Mouse (Mus musculus): ENCODE measurements around the gene Sept9. TPM values are rescaled to one million over a fixed set of nuclear protein-coding genes. Genes with fewer than 3 reads are reported as not detected.

Sept9 gene
- polyA plus RNA-seq, 1 experiment, result 13.3 TPM

DNA sequence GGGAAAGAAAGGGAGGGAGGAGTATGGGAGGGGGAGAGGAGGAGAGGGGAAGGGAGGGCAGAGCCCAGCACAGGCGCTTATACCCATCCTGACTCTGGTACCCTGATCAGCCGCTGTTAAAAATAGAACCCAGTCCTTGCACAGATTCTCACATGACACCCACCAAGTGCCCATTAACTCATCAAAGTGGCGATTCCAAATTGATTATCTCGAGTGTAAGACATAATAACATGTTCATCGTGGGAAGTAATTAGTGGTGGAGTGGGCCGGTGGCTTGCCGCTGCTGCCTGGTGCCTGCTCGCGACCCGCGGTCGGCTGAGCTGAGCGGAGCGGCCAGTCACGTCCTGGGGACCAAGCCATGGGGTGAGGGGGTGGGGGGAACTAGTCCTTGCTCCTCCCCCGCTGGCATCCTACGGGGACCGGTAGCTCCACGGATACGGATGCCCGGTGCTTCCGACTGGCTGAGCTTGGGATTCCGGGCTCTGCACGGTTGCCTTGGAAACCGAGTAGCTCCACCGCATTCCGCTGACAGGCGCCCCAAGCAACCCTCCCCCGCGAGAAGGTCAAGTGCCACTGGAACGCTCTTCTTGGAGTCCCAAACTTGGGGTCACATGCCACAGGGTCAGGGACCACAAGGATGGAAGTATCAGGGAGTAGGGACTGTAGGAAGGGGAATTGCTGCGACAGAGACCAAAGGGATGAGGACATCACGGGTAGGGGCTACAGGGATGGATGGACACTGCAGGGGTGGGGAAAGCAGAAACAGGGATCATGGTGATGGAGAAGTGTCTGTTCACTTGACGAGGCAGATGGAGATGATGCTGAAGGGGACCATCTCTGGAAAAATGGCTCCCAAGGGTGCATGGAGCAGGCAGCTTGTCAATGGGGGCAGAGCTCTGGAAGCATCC, 195.0 kb downstream of the Sept9 start:
- peaks cover 8% of the 10 kb centered on the region; the same call in 1 of the 2 replicates for H3K4me1 ChIP-seq (ENCODE audit: control insufficient read depth, insufficient read depth, low read length)
- peak overlapping the region; percentile 50 for H3K4me3 ChIP-seq (replicated peaks; ENCODE audit: insufficient read depth, low read depth, low read length)
- WGBS, result 4% methylated on average over 34 of the region's 34 CpGs
- no peak overlapping the region for H3K27ac ChIP-seq (ENCODE audit: insufficient read depth, low read length)
- H3K27me3 ChIP-seq (ENCODE audit: control insufficient read depth, insufficient read depth, low read length), result no peaks in the 10 kb centered on the region
- DNase-seq, result peak; percentile 54 to 65
- no peak for TF ChIP-seq CTCF (IDR thresholded peaks at IDR 0.05; ENCODE audit: borderline replicate concordance, insufficient read depth, low read depth, low read length)
- TF ChIP-seq POLR2A (IDR thresholded peaks at IDR 0.05; ENCODE audit: borderline replicate concordance, insufficient read depth, low read length), result no peak

DNA sequence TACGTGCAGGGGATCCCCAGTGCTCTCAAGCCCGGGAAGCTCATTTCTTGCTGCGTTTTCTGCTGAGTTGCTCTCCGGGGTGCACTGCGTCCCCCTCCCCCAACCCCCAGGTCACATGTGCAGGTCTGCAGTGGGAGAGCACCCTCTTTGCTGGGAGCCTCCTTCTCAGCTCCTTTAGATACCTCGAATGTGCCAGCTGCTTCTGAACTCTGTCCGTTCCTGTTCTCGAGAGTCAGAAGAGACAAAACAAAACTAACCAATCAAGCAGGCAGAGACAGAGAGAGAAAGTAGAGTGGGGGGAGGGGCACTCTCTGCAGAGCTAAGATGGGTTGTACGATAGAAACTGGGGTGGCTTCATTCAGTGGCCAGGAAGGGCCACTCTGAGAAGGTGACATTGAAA, 195.8 kb downstream of the Sept9 start:
- 50% methylated on average over 9 of the region's 9 CpGs for WGBS
- Histone ChIP-seq H3K4me1 (ENCODE audit: control insufficient read depth, insufficient read depth, low read length) (peaks cover 6% of the 10 kb centered on the region; the same call in 1 of the 2 replicates), H3K27me3 (ENCODE audit: control insufficient read depth, insufficient read depth, low read length) (no peaks in the 10 kb centered on the region), H3K4me3 (replicated peaks; ENCODE audit: insufficient read depth, low read depth, low read length) (no peak overlapping the region), H3K27ac (ENCODE audit: insufficient read depth, low read length) (no peak overlapping the region)
- no peak for DNase-seq
- no peak for TF ChIP-seq CTCF (IDR thresholded peaks at IDR 0.05; ENCODE audit: borderline replicate concordance, insufficient read depth, low read depth, low read length)
- TF ChIP-seq POLR2A (IDR thresholded peaks at IDR 0.05; ENCODE audit: borderline replicate concordance, insufficient read depth, low read length), result no peak

DNA sequence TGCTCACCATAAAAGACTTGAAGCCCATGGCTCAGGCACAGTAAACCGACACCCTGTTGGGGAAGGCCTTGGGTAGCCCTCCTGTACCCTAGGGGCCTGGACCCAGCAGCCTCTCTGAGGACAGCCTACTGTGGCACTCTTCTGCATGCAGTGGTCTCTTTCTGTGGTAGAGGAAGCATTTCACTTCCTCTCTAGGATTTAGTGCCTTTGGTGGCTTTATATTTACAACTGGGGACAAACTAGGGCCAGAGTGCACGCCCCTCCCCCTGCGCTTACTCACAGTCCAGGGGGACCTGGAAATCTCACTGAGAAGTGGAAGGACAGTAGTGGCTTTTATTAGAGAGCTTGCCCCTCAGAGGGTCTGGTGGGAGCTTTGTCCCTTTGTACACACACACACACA, 197.5 kb downstream of the Sept9 start:
- WGBS, result 92% methylated on average over 3 of the region's 3 CpGs
- DNase-seq, result no peak
- TF ChIP-seq POLR2A (IDR thresholded peaks at IDR 0.05; ENCODE audit: borderline replicate concordance, insufficient read depth, low read length) (no peak), CTCF (IDR thresholded peaks at IDR 0.05; ENCODE audit: borderline replicate concordance, insufficient read depth, low read depth, low read length) (no peak)
- Histone ChIP-seq H3K27ac (ENCODE audit: insufficient read depth, low read length) (no peak overlapping the region), H3K27me3 (ENCODE audit: control insufficient read depth, insufficient read depth, low read length) (no peaks in the 10 kb centered on the region), H3K4me1 (ENCODE audit: control insufficient read depth, insufficient read depth, low read length) (peaks cover 5% of the 10 kb centered on the region; the same call in 1 of the 2 replicates), H3K4me3 (replicated peaks; ENCODE audit: insufficient read depth, low read depth, low read length) (no peak overlapping the region)

DNA sequence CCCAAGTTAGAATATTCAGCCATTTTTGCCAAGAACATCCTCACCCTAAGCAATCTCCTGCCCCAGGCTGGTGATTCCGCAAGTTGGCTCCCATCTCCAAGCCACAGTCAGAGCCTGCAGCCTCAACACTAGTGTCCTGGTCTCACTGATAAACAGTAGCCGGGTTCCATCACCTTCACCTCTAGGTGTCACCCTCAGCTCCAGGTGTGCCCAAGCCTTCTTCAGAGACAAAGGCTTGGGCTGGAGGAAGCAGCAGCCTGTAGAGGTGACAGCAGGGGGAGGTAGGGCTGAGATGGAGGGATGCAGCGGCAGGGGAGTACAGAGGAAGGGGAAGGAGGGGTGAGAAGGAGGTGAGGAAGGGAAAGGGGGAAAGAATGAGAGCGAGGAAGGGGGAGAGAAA, 198.3 kb downstream of the Sept9 start:
- peaks cover 5% of the 10 kb centered on the region; the same call in 1 of the 2 replicates for H3K4me1 ChIP-seq (ENCODE audit: control insufficient read depth, insufficient read depth, low read length)
- 34% methylated on average over 4 of the region's 4 CpGs for WGBS
- H3K27me3 ChIP-seq (ENCODE audit: control insufficient read depth, insufficient read depth, low read length), result no peaks in the 10 kb centered on the region
- H3K27ac ChIP-seq (ENCODE audit: insufficient read depth, low read length), result no peak overlapping the region
- H3K4me3 ChIP-seq (replicated peaks; ENCODE audit: insufficient read depth, low read depth, low read length), result no peak overlapping the region
- TF ChIP-seq CTCF (IDR thresholded peaks at IDR 0.05; ENCODE audit: borderline replicate concordance, insufficient read depth, low read depth, low read length) (peak; percentile 73), POLR2A (IDR thresholded peaks at IDR 0.05; ENCODE audit: borderline replicate concordance, insufficient read depth, low read length) (no peak)
- peak; percentile 68 to 71 for DNase-seq

DNA sequence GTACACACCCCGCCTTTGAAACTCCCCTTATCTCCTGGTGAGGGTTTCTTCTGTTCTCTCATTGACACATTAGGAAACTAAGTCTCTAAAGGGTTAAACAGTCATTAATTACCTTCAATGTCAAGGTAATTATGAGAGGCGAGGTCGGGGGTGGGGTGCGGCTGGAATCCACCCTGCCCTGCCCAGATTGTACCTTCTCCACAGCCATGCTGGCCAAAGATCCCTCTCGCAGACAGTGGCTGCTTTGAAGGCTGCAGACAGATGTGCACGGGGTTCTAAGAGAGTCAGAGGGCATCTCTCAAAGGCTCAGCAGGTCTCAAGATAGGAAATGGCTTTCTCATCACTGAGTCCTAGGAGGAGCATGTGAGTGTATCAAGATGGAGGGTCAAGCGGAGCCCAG, 198.7 kb downstream of the Sept9 start:
- Histone ChIP-seq H3K4me1 (ENCODE audit: control insufficient read depth, insufficient read depth, low read length) (peaks cover 5% of the 10 kb centered on the region; the same call in 1 of the 2 replicates), H3K27ac (ENCODE audit: insufficient read depth, low read length) (no peak overlapping the region), H3K27me3 (ENCODE audit: control insufficient read depth, insufficient read depth, low read length) (no peaks in the 10 kb centered on the region), H3K4me3 (replicated peaks; ENCODE audit: insufficient read depth, low read depth, low read length) (no peak overlapping the region)
- DNase-seq, result no peak
- TF ChIP-seq POLR2A (IDR thresholded peaks at IDR 0.05; ENCODE audit: borderline replicate concordance, insufficient read depth, low read length) (no peak), CTCF (IDR thresholded peaks at IDR 0.05; ENCODE audit: borderline replicate concordance, insufficient read depth, low read depth, low read length) (no peak)
- WGBS, result 59% methylated on average over 7 of the region's 7 CpGs

DNA sequence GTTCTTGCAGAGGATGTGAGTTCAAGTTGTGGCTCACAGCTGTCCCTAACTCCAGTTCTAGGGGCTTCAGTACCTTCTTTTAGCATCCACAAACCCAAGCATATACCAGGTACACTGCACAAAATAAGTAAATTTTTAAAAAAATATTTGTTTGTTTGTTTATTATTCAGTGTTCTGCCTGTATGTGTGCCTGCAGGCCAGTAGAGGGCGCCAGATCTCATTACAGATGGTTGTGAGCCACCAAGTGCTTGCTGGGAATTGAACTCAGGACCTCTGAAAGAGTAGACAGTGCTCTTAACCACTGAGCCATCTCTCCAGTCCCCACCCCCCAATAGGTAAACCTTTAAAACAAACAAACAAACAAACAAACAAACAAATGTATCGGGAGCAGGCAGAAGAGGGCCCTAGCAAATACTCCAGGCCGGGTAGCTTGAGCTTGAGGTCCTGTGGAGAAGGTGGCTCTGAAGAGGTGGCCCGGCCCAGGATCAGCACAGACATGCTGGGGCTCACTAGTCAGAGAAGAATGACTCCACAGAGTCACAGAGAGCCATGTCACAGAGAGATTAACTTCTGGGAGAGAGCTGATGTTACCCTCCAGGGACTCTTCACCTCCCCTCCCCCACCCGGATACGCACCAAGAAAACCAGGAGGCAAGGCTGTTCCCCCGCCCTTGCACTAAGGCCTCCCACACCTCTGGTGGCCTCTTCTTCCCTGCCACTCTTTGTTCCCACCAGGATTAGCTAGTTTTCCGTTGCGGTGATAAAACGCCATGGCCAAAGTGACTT, 202.3 kb downstream of the Sept9 start:
- TF ChIP-seq CTCF (IDR thresholded peaks at IDR 0.05; ENCODE audit: borderline replicate concordance, insufficient read depth, low read depth, low read length) (peak; percentile 16; the same call in 1 of the 2 replicates), POLR2A (IDR thresholded peaks at IDR 0.05; ENCODE audit: borderline replicate concordance, insufficient read depth, low read length) (no peak)
- Histone ChIP-seq H3K4me3 (replicated peaks; ENCODE audit: insufficient read depth, low read depth, low read length) (no peak overlapping the region), H3K27ac (ENCODE audit: insufficient read depth, low read length) (no peak overlapping the region), H3K4me1 (ENCODE audit: control insufficient read depth, insufficient read depth, low read length) (no peaks in the 10 kb centered on the region), H3K27me3 (ENCODE audit: control insufficient read depth, insufficient read depth, low read length) (no peaks in the 10 kb centered on the region)
- no peak for DNase-seq
- WGBS, result 91% methylated on average over 10 of the region's 10 CpGs

DNA sequence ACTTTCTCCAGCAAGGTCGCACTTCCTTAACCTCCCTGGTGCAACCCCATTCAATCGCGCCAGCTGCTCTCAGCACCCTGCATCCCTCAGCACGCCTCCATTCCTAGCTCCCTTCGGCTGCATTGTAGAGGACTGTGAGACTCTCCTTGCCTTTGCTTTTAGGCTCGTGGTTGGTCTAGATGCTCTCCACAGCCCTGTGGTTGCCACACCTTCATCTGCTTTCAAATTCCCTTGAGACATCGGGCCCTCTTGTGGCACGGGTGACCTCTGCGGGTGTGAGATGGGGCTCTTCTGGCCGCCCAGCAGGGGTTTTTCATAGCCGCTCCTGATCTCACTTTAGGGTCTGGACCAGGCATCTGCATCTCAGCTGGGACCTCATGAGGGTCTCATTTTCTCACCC, 203.1 kb downstream of the Sept9 start:
- TF ChIP-seq POLR2A (IDR thresholded peaks at IDR 0.05; ENCODE audit: borderline replicate concordance, insufficient read depth, low read length) (no peak), CTCF (IDR thresholded peaks at IDR 0.05; ENCODE audit: borderline replicate concordance, insufficient read depth, low read depth, low read length) (no peak)
- no peak for DNase-seq
- Histone ChIP-seq H3K4me1 (ENCODE audit: control insufficient read depth, insufficient read depth, low read length) (no peaks in the 10 kb centered on the region), H3K27ac (ENCODE audit: insufficient read depth, low read length) (no peak overlapping the region), H3K27me3 (ENCODE audit: control insufficient read depth, insufficient read depth, low read length) (no peaks in the 10 kb centered on the region), H3K4me3 (replicated peaks; ENCODE audit: insufficient read depth, low read depth, low read length) (no peak overlapping the region)
- 81% methylated on average over 11 of the region's 11 CpGs for WGBS

Data from cerebellum, adult 2 months (tissue).